In the genomic region with DNA sequence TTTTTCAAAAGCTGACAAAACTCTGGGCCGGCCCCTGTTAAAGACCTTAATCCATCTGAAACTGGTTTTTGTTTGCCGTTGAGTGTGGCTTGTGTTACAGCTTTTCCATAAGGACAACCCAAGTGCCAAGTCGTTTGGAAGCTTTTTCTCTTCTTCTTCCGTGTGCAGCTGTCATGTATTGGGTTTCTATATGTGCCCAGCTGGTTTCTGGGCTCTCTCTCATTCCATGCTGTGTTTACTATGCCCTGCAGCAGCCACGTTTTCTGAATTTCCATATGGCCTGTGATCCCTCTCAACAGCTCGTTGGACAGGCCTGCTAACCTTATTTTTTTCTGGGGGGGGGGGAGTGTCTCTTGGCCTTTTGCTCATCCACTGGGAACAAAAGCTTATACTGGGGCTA, we compare ENCODE assay signal across 23 mouse cellular contexts. TPM values are rescaled to one million over a fixed set of nuclear protein-coding genes. Genes with fewer than 3 reads are reported as not detected.
DNase-seq lines count a peak whose midpoint lies in the region; ATAC-seq and TF ChIP-seq lines count a peak whose summit lies in the region.
"Had no signal": no experiment of that assay in that cellular context is flagged by ENCODE, and none has a peak within 500 bp of the region (broad histone marks: within the 10 kb centered on the region; RNA-seq: fewer than 3 reads in every experiment).

No protein-coding gene starts in this region.

- WGBS in forebrain, embryonic 14.5 days: 50% methylated on average over 6 of the region's 6 CpGs
- 73% methylated on average over 6 of the region's 6 CpGs for WGBS in forebrain, embryonic 11.5 days
- WGBS in stomach, embryonic 15.5 days: 37% methylated on average over 6 of the region's 6 CpGs
- WGBS in stomach, postnatal 0 days: 34% methylated on average over 6 of the region's 6 CpGs

- H3K4me3 ChIP-seq in forebrain, embryonic 14.5 days (ENCODE audit: low read depth, low read length): no peak overlapping the region
- no peak overlapping the region for H3K4me3 ChIP-seq in forebrain, embryonic 11.5 days (ENCODE audit: low read depth, low read length)
- H3K4me3 ChIP-seq in stomach, embryonic 15.5 days (replicated peaks): no peak overlapping the region
- no peak overlapping the region for H3K4me3 ChIP-seq in stomach, postnatal 0 days (ENCODE audit: low read depth, low read length)
- H3K4me3 ChIP-seq: heart, embryonic 10.5 days; hindbrain, embryonic 13.5 days had no signal

- no peak for TF ChIP-seq EP300 in stomach, postnatal 0 days (optimal IDR thresholded peaks at IDR 0.05)

- no peaks in the 10 kb centered on the region for H3K9me3 ChIP-seq in forebrain, embryonic 14.5 days (replicated peaks; ENCODE audit: control insufficient read depth, low read length)
- H3K9me3 ChIP-seq in forebrain, embryonic 11.5 days (ENCODE audit: control insufficient read depth, low read length): no peaks in the 10 kb centered on the region; the same call in 1 of the 2 replicates
- H3K9me3 ChIP-seq in stomach, embryonic 15.5 days: no peaks in the 10 kb centered on the region
- no peaks in the 10 kb centered on the region for H3K9me3 ChIP-seq in stomach, postnatal 0 days (ENCODE audit: control insufficient read depth, low read length)
- H3K9me3 ChIP-seq: heart, embryonic 10.5 days; hindbrain, embryonic 13.5 days had no signal

- no peaks in the 10 kb centered on the region for H3K36me3 ChIP-seq in forebrain, embryonic 14.5 days (ENCODE audit: control insufficient read depth, insufficient read depth, low read length)
- no peaks in the 10 kb centered on the region for H3K36me3 ChIP-seq in forebrain, embryonic 11.5 days (ENCODE audit: control insufficient read depth, insufficient read depth, low read length)
- H3K36me3 ChIP-seq in stomach, embryonic 15.5 days: no peaks in the 10 kb centered on the region
- H3K36me3 ChIP-seq in stomach, postnatal 0 days (ENCODE audit: control insufficient read depth, insufficient read depth, low read length): no peaks in the 10 kb centered on the region
- H3K36me3 ChIP-seq: heart, embryonic 10.5 days; hindbrain, embryonic 13.5 days had no signal

- no peaks in the 10 kb centered on the region for H3K4me1 ChIP-seq in forebrain, embryonic 14.5 days (ENCODE audit: control insufficient read depth, insufficient read depth, low read length)
- H3K4me1 ChIP-seq in forebrain, embryonic 11.5 days (replicated peaks; ENCODE audit: control insufficient read depth, insufficient read depth, low read length): no peaks in the 10 kb centered on the region
- H3K4me1 ChIP-seq in stomach, embryonic 15.5 days: no peaks in the 10 kb centered on the region
- no peaks in the 10 kb centered on the region for H3K4me1 ChIP-seq in stomach, postnatal 0 days (replicated peaks; ENCODE audit: control insufficient read depth, insufficient read depth)

- H3K27ac ChIP-seq in forebrain, embryonic 14.5 days (ENCODE audit: low read depth, low read length): peak overlapping the region; percentile 30; the same call in 1 of the 2 replicates
- no peak overlapping the region for H3K27ac ChIP-seq in forebrain, embryonic 11.5 days (ENCODE audit: low read depth, low read length)
- H3K27ac ChIP-seq in stomach, embryonic 15.5 days: peak overlapping the region; percentile 22; the same call in 1 of the 2 replicates
- no peak overlapping the region for H3K27ac ChIP-seq in stomach, postnatal 0 days (replicated peaks)
- H3K27ac ChIP-seq: heart, embryonic 10.5 days; hindbrain, embryonic 13.5 days had no signal

- no peaks in the 10 kb centered on the region for H3K27me3 ChIP-seq in forebrain, embryonic 14.5 days (replicated peaks; ENCODE audit: control insufficient read depth, insufficient read depth, low read length)
- H3K27me3 ChIP-seq in forebrain, embryonic 11.5 days (ENCODE audit: control insufficient read depth, insufficient read depth, low read length): no peaks in the 10 kb centered on the region
- H3K27me3 ChIP-seq in stomach, embryonic 15.5 days (replicated peaks): no peaks in the 10 kb centered on the region
- no peaks in the 10 kb centered on the region for H3K27me3 ChIP-seq in stomach, postnatal 0 days (ENCODE audit: control insufficient read depth, insufficient read depth, low read length)

- TF ChIP-seq CTCF in stomach, postnatal 0 days (IDR thresholded peaks at IDR 0.05; ENCODE audit: low read depth): no peak

- ATAC-seq in forebrain, embryonic 14.5 days: no peak
- ATAC-seq in forebrain, embryonic 11.5 days (replicated peaks; ENCODE audit: low FRiP score): no peak
- no peak for ATAC-seq in stomach, embryonic 15.5 days (ENCODE audit: insufficient read depth, low FRiP score, low read depth)
- ATAC-seq in stomach, postnatal 0 days (ENCODE audit: low FRiP score, low TSS enrichment): no peak
- ATAC-seq: intestine, embryonic 16.5 days had no signal

- intact Hi-C loops in heart, postnatal 14 days (cut with DNase I): no loop called here

- H3K4me2 ChIP-seq in forebrain, embryonic 14.5 days (ENCODE audit: low read length): no peak overlapping the region
- H3K4me2 ChIP-seq in forebrain, embryonic 11.5 days (ENCODE audit: low read depth, low read length, severe bottlenecking): no peak overlapping the region
- H3K4me2 ChIP-seq in stomach, embryonic 15.5 days: no peak overlapping the region
- no peak overlapping the region for H3K4me2 ChIP-seq in stomach, postnatal 0 days (replicated peaks; ENCODE audit: low read depth)
- H3K4me2 ChIP-seq: hindbrain, embryonic 13.5 days had no signal

- no peak overlapping the region for H3K9ac ChIP-seq in forebrain, embryonic 14.5 days (ENCODE audit: low read length)
- no peak overlapping the region for H3K9ac ChIP-seq in forebrain, embryonic 11.5 days (ENCODE audit: low read length)
- H3K9ac ChIP-seq in stomach, embryonic 15.5 days: no peak overlapping the region
- H3K9ac ChIP-seq in stomach, postnatal 0 days (ENCODE audit: low read length): no peak overlapping the region
- H3K9ac ChIP-seq: hindbrain, embryonic 13.5 days had no signal

- peak; percentile 48 for DNase-seq in forebrain, embryonic 14.5 days (ENCODE audit: low spot score)
- no peak for DNase-seq in forebrain, embryonic 11.5 days (ENCODE audit: low spot score)
- DNase-seq in heart, adult 11 months: peak; percentile 34
- no peak for DNase-seq in heart, postnatal 14 days
- no peak for DNase-seq in stomach, postnatal 0 days (ENCODE audit: low spot score)
- no peak for DNase-seq in lung, adult 18-20 months
- DNase-seq: adrenal gland, postnatal 10 days; cerebellum, adult 11-12 months; cerebellum, adult 9-10 months; cerebellum, postnatal 25 days; gastrocnemius, postnatal 36 days; heart, adult 18-20 months; heart, postnatal 10 days had no signal

RNA-seq across cellular contexts. Expression of a gene that starts 15.8 kb away (rescaled TPM):
- 0.10 and 0.16 TPM in 2 replicates for polyA plus RNA-seq in forebrain, embryonic 14.5 days (2014; fragmentation: Nextera tagmentation; extraction: Ambion mirVana)
- not detected in 2 replicates for polyA plus RNA-seq in forebrain, embryonic 11.5 days (2014; fragmentation: Nextera tagmentation; extraction: Ambion mirVana)
- under 1 TPM in 1 of 2 experiments, not detected in 1; 0.17 TPM for total RNA-seq in heart, postnatal 14 days (2021)
- 0.09 TPM in 1 of 2 replicates, not detected in the other for polyA plus RNA-seq in stomach, embryonic 15.5 days (2015; fragmentation: Nextera tagmentation; extraction: Ambion mirVana)
- polyA plus RNA-seq in stomach, postnatal 0 days (2015; fragmentation: Nextera tagmentation; extraction: Ambion mirVana): 0.02 TPM in 1 of 2 replicates, not detected in the other
- total RNA-seq: adrenal gland, postnatal 4 days; hematopoietic stem cell, adult 5-6 weeks; MEL had no signal
- polyA plus RNA-seq: C2C12; cortical plate, adult 2 months; heart, embryonic 10.5 days; heart, embryonic 14.5 days had no signal

Comparison
In these comparisons a context has a peak if more than half of its experiments do, and no peak if none do; other contexts are left out.
1. DNase-seq: peak in forebrain, embryonic 14.5 days (single experiment) and heart, adult 11 months (single experiment); none in forebrain, embryonic 11.5 days (single experiment), heart, postnatal 14 days (0 of 2), stomach, postnatal 0 days (single experiment) and lung, adult 18-20 months (0 of 2).
2. H3K27ac ChIP-seq: peak in forebrain, embryonic 14.5 days (single experiment) and stomach, embryonic 15.5 days (single experiment); none in forebrain, embryonic 11.5 days (single experiment) and stomach, postnatal 0 days (single experiment).